Mouse (Mus musculus): ENCODE measurements around the gene Gm5105.

DNA sequence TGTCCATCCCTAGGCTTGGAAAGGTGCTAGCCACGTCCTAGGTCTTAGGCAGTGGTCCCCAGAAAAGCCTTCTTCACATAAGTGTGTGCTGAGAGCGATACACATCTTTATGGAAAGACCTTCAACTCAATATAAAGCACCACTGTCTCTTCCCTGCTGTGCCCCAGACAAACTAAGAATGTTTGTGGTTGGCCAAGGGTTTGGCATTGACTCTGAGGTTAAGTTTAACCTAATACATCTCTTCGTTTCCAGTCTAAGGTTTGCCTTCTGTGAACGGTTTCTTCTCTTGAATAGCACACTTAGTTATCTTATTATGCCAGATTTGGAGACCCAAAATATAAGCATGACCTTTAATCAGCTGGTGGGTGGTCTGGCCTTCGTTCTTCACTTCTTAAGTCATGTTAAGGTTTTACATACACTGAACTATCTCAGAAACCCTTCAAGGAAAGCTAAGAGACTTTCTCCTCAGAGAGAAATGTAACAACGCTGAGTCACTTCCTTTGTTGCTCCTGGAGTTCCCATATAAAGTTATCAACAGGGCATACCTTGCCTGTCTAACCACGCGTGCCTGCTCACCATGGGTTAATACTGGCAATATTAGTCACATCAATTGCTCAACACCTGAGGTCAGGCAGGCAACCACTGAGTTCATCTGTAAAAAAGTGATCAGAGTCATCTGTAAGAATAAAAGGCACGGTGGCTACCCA lies 5.8 kb downstream of the Gm5105 start:
- TF ChIP-seq EP300 (IDR thresholded peaks at IDR 0.05; ENCODE audit: insufficient read depth, low read depth, low read length) (no peak), CTCF (IDR thresholded peaks at IDR 0.05; ENCODE audit: low read depth, low read length) (no peak), POLR2A (IDR thresholded peaks at IDR 0.05; ENCODE audit: insufficient read depth, low read length) (no peak)
